Mouse (Mus musculus) intestine, embryonic 14.5 days (tissue): Measurements from ENCODE around the gene Pibf1. TPM values are rescaled to one million over a fixed set of nuclear protein-coding genes. Genes with fewer than 3 reads are reported as not detected.

Experiments used
- ATAC-seq: fragments of 200-750 bp; cut with Nextera tagmentation; replicated peaks from 2 replicates; pipeline ENCODE4 v1.8.0; 2017; ENCODE audit warnings: low read depth, moderate number of reproducible peaks, moderate TSS enrichment, moderate library complexity; ENCODE audit not compliant: low FRiP score, low TSS enrichment
- DNase-seq: peaks from one replicate; pipeline ENCODE4 v3.0.0-alpha.2; 2018; ENCODE audit warnings: low spot score
- H3K27ac ChIP-seq: fragments of 300-500 bp; sonication (generic); 2 replicates; pipeline ENCODE4 v1.5.1; 2014; ENCODE audit warnings: low read depth, mild to moderate bottlenecking, control low read depth
- H3K27me3 ChIP-seq: fragments of 300-500 bp; sonication (generic); replicated peaks from 2 replicates; pipeline ENCODE4 v1.6.1; 2014; ENCODE audit warnings: low read length, control low read depth; ENCODE audit not compliant: control insufficient read depth, insufficient read depth
- H3K36me3 ChIP-seq: fragments of 300-500 bp; sonication (generic); 2 replicates; pipeline ENCODE4 v1.6.1; 2014; ENCODE audit warnings: low read length, control low read depth; ENCODE audit not compliant: control insufficient read depth, insufficient read depth
- H3K4me1 ChIP-seq: fragments of 300-500 bp; sonication (generic); replicated peaks from 2 replicates; pipeline ENCODE4 v1.6.1; 2014; ENCODE audit warnings: low read length, control low read depth, mixed read lengths; ENCODE audit not compliant: control insufficient read depth, insufficient read depth
- H3K4me2 ChIP-seq: fragments of 300-500 bp; sonication (generic); 2 replicates; pipeline ENCODE4 v1.6.1; 2014; ENCODE audit warnings: low read length
- H3K4me3 ChIP-seq: fragments of 300-500 bp; sonication (generic); 2 replicates; pipeline ENCODE4 v1.5.1; 2014; ENCODE audit warnings: low read depth, low read length, control low read depth, mixed read lengths
- H3K9ac ChIP-seq: fragments of 300-500 bp; sonication (generic); 2 replicates; pipeline ENCODE4 v1.6.1; 2014; ENCODE audit warnings: mild to moderate bottlenecking, low read length
- H3K9me3 ChIP-seq: fragments of 300-500 bp; sonication (generic); 2 replicates; pipeline ENCODE4 v1.6.1; 2016; ENCODE audit warnings: low read length, control low read depth; ENCODE audit not compliant: control insufficient read depth
- WGBS: fragments of 180-500 bp; shearing (Covaris S2); extraction: QIAGEN DNeasy Blood & Tissue Kit; methylation state at CpG from one replicate; pipeline ENCODE4 v1.1.7; 2014; 5-methylcytosine and 5-hydroxymethylcytosine counted together
- polyA plus RNA-seq: library from polyadenylated mRNA; unstranded; fragments of >200 nt; fragmentation: Nextera tagmentation; extraction: Ambion mirVana; gene quantifications from 2 replicates; pipeline ENCODE4 v1.2.1, GENCODE M21; 2014

The Pibf1 gene
- polyA plus RNA-seq, 1 experiment from 2014 or later = 17.7 TPM

DNA sequence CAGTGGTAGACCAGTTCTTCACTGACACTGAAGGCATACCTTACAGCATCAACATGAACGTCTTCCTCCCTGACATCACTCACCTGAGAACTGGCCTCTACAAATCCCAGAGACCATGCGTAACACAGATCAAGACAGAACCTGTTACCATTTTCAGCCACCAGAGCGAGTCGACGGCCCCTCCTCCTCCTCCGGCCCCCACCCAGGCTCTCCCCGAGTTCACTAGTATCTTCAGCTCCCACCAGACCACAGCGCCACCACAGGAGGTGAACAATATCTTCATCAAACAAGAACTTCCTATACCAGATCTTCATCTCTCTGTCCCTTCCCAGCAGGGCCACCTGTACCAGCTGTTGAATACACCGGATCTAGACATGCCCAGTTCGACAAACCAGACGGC lies 202.2 kb downstream of the Pibf1 start:
- peak overlapping the region; percentile 62 for H3K4me2 ChIP-seq
- H3K4me3 ChIP-seq = peak overlapping the region; percentile 68
- 0 out of 2 replicates have a peak, but pooled peaks cover 5% of the 10 kb centered on the region for H3K4me1 ChIP-seq
- no peaks in the 10 kb centered on the region for H3K9me3 ChIP-seq
- H3K36me3 ChIP-seq = peaks cover 5% of the 10 kb centered on the region
- no peak overlapping the region for H3K27ac ChIP-seq
- peak overlapping the region; percentile 76 for H3K9ac ChIP-seq
- peaks cover 24% of the 10 kb centered on the region for H3K27me3 ChIP-seq
- WGBS = 53% methylated on average over 11 of the region's 11 CpGs
- DNase-seq (peak; percentile 75), ATAC-seq (peak; percentile 29; the same call in 1 of the 2 replicates)

Other genes with a start within 250 kb of the Pibf1 start
- 2.6 TPM in 1 of 2 replicates, not detected in the other for gene Rpl36a-ps1, start 105.1 kb upstream of the Pibf1 start, polyA plus RNA-seq
- 53.1 and 64.1 TPM in 2 replicates for gene Mzt1, start 53.3 kb upstream of the Pibf1 start, polyA plus RNA-seq
- 69.4 and 76.9 TPM in 2 replicates for gene Bora, start 53.2 kb upstream of the Pibf1 start, polyA plus RNA-seq
- 46.6 and 47.3 TPM in 2 replicates for gene Dis3, start 346 bp downstream of the Pibf1 start, polyA plus RNA-seq
- gene Klf5, start 199.3 kb downstream of the Pibf1 start, polyA plus RNA-seq = 82.6 and 93.4 TPM in 2 replicates